Mouse (Mus musculus) monocyte, adult 2 months (primary cell): Measurements from ENCODE around the gene Gm17509.
"Not testable (repeated sequence)": the region's sequence is repeated elsewhere in the genome, so short reads cannot be mapped to it uniquely, and the experiment has no call there.

Source experiments
- DNase-seq, 2 experiments: peaks; one replicate each; pipeline ENCODE4 v3.0.0; 2022; ENCODE audit warnings: low spot score in 2 of 2, low read depth in 1 of 2

Gene Gm17509

DNA sequence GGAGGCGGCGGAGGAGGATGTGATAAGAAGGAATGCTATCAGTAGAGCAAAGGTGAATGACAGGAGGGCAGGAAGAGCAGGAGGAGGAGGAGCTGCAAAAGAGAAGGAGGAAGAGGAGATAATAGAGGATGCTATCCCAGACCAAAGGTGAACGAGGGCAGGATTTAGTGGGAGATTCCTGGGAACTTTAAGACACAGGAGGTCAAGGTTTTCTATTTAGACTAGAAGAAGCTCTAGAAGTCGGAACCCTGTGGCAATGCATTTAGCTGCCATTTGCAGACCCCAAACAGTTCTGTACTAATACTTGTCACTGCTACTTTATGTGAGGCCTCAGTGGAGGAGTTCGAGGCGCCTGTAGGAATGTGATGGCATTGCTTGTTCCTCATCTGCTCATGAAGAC, 12.6 kb downstream of the Gm17509 start, which contains the start of gene Emb:
Gene Emb, plus strand, starts transcription at position 301 of the 400 bp plus-strand sequence.
- no peak for DNase-seq

DNA sequence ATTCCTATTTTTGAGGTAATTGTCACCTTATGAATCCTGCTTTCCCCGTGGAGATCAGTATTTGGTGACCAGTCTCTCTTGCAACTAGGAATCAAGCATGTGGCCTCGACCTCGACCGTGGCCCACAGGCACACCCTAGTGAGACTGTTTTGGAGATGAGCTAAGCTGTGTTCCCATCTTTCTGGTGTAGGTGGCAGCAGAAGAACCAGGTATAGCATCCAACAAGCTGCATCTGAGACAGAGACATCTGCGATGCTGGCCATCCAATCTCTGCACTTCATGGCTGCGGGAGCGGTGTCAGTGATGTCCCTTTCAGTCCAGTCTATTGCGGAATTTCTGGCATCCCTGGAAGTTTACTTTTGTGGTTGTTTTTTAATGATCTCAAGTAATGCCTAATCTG, 14.8 kb downstream of the Gm17509 start:
- DNase-seq, result no peak

DNA sequence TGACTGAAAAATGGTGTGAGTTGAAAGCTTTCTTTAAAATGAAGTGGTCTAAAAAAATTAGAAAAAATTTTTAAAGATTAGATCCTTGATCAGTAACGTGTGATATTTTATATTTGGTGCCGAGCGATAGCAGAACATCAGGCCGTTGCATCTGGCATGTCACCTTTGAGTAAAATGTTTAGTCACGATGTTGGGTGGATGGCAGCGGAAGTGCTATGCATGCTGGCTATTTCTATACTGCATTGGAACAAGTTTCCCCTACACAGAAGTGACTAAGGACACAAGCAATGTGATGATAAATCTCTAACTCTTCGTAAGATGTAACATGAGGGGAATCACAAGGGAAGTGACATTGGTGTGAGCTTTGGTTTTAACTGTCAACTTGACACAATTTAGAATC, 16.2 kb downstream of the Gm17509 start:
- no peak for DNase-seq

DNA sequence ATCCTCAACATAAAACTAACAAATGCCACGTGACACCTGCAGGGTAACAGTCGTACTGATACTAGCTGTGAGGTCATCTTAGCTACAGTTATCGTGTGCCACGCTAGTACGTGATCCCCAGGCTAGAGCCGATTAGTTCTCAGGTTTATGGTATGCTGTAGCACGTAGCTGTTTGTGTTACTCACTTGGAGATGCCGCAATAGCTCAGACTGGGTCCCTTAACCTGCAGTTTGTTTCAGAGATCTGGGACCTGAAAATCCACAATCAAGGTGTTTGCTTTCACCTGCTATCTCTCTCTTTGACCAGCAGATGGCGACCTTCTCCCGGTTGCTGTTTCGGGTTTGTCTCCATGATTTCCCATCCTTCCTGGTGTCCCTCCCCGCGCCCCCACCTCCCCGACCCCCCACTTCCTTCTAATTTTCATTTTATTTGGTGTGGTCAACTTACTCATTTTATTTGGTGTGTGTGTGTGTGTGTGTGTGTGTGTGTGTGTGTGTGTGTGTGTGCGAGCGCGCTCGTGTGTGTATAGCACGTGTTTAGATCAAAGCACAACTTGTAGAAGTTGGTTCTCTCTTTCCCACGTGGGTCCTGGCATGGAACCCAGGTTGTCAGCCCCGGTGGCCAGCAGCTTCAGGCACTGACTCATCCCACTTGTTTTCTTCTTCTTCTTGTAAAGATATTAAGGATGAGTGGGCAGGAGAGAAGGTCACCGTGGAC, 18.0 kb downstream of the Gm17509 start:
- DNase-seq, result no peak

DNA sequence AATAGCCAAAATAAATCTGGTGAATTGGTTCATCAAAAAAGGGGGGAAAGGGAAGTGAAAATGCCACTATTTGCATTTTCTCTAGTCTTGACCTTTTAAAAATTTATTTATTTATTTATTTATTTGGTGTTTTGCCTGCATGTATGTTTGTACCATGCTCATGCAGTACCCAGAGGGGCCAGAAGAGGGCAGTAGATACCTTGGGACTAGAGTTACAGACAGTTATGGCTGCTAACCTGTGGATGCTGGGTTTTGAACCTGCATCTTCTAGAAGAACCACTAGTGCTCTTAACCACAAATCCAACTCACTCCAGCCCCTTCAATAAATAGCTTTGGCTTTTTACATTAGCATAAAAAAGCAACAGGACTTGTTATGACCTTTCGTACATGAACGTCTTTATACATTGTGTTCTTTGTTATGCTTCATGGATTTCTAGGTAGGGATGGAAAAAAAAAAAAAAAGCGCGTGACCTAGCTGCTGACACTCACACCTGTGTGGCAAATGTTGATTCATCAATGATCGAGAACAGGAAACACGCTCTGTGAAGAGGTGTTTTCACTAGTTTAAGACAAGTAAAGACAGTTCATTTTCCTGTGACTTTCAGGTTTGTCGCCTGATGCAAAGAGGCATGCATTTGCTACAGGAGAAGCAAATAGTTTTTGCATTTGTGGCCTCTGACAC, 22.3 kb downstream of the Gm17509 start:
- DNase-seq, result peak; percentile 76 to 81

DNA sequence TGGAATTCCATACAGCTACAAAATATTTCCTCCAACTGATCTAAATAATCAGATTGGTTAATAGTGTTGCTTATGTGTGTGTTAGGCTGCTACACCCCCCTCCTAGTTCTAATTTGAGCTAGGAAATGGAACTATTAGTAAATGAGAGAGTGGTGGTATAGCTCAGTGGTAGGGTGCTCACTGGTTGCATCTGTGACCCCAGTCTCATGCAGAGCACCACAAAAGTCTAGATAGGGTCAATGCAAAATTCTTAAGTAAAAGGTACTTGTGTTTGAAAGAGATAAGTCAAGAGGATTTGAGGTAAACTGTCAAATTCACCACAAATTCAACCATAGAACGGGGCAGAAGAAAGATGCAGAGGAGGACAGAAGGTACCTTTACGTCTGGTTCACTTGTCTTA, 23.2 kb downstream of the Gm17509 start:
- DNase-seq, result no peak

DNA sequence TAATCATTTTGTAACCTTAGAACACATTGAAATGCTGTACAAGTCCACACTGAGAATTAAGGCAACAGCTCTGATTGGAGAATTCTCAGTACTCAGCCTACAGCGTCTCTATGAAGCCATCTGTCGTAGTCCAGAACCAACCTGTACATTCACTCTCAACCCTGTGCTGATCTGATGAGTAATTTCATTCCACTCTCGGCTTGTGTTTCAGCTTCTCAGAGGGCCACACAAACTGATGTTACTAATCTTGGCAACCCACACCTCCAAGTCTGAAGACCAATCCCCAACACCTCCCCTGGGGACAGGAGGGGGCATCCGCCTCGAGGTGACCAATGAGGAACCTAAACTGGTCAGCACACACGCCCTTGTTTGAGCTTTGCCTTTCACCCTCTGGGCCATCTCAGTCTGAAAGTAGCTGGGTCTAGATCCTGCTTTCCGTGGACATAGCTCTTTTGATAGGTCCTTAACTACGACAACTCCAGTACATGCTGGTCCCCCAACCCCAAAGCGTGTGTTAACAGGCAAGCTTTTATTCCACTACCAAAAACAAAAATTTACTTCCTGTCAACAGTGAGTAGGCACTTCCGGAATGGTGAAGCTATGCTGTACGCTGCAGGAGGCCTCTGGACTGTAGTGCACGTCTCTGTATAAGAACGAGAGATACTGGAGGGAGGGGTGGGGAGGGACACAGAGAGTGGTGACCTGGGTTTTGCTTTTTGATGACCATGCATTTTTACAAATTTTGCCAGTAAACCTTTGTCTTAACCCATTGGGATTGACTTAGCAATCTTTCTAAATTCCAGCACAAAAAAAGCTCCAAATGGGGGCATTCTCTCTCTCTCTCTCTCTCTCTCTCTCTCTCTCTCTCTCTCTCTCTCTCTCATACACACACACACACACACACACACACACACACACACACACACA, 25.0 kb downstream of the Gm17509 start:
- peak in 1 of 2 experiments; percentile 17 for DNase-seq

DNA sequence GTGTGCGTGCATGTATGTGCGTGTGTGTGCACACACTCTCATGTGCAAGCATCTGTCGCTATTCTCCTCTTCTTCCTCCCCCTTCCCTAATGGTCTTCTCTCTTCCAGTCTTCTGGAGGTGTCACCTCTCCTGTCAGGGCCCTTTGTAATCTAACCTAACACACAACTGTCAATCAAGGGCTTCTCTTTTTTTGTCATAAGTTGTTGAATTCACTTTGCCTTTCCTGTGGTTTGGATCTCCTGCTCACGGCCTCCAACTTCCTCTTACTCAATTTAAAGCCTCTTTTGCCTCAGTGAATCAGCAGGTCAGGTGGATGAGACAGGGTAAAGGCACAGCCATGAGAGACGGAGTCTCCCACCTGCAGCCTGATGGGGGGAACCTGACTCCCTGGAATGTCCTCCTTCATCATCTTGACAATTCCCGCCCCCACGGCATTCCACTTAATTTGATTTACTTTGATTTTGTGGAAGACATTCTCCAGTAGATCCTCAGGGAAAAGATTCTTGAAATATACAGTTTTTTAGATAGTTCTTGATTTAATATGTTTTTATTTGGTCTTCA, 27.4 kb downstream of the Gm17509 start:
- DNase-seq, result no peak

DNA sequence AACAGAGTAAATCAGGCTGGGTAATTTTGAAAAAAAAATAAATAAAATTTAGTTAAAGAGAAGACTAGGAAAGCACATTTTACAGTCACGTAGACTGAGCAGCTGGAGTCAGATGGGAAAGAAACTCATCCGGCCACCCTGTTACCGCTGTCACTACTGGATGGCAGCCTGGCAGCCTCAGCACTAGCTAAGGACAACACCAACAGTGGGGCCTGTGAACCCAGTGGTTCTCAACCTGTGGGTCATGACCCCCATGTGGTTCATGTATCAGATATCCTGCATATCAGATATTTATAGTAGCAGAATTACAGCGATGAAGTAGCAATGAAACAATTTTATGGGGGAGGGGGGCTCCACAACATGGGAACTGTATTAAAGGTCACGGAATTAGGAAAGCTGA, 28.7 kb downstream of the Gm17509 start:
- no peak for DNase-seq

DNA sequence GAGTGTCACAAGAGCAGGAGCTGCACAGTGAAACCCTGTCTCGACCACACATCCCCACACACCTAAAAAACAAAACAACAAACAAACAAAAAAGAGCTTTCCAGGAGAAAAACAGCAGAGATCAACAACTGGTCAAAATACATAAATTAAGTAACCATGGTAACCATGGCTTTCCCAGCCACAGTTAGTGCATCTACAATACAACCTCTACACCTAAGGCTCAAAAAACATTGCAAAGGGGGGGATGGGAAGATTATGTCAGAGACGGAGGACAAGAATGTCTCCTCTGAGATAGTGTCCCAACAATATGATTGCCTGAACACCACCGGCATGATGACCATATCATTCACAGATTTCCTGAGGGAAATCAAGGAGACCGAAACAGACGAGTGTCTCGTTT, 35.5 kb downstream of the Gm17509 start:
- no peak for DNase-seq

DNA sequence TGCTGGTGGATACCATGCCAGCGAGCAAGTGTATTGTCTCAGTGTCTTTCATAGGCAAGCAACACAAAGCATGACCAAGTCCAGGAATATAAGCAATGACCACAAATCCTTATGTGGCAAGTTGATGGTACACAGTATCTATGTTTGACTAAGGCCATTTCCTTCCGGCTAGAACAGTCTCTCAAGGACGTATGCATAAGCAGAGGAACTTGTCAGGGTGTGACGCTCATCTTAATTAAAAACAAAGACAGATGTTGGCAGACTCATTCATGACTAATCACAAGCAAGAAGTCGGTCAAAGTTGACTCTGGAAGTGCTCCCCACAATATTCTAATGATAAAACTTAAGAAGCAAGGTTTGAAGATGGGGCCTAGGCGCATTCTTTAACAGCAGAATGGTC, 37.6 kb downstream of the Gm17509 start:
- DNase-seq, result no peak

DNA sequence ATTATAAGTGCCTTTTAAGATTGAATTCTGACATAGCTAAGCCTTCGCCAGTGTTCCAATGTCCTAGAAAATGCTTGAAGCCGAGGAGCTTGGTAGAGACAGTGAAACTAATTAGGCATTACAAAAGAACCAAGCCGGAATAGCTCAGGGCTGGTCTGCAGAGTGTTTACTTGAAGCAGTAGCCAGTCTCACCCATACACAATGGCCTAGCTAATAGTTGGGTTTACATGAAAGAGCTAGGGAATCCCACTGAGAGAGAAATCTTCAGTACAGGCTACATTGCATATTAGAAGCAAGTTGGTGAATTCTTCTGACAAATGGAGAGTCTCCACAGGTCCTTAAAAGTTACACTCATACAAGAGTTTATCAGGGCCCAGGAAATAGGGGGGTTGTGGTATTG, 40.0 kb downstream of the Gm17509 start:
- not testable (repeated sequence) for DNase-seq
